Mouse (Mus musculus): ENCODE results near the gene Phlpp1.
"Not testable (repeated sequence)": the region's sequence is repeated elsewhere in the genome, so short reads cannot be mapped to it uniquely, and the experiment has no call there.

- TF ChIP-seq CTCF (IDR thresholded peaks at IDR 0.05; ENCODE audit: low read depth); EP300 (optimal IDR thresholded peaks at IDR 0.05): not testable (repeated sequence)
Observed at GRCm38 (mm10) chr1:106311830-106312229, 140.3 kb downstream of the Phlpp1 start.
